Mouse (Mus musculus) intestine, embryonic 15.5 days (tissue): Measurements from ENCODE around the gene Zfp653. TPM values are rescaled to one million over a fixed set of nuclear protein-coding genes. Genes with fewer than 3 reads are reported as not detected.

Experiments used
- ATAC-seq: fragments of 200-750 bp; cut with Nextera tagmentation; 2 replicates; pipeline ENCODE4 v1.8.0; 2017; ENCODE audit warnings: moderate TSS enrichment, moderate library complexity
- H3K27ac ChIP-seq: fragments of 300-500 bp; sonication (generic); 2 replicates; pipeline ENCODE4 v1.5.1; 2015; ENCODE audit warnings: mild to moderate bottlenecking, inconsistent platforms
- H3K27me3 ChIP-seq: fragments of 300-500 bp; sonication (generic); replicated peaks from 2 replicates; pipeline ENCODE4 v1.6.1; 2015; ENCODE audit warnings: inconsistent platforms
- H3K36me3 ChIP-seq: fragments of 300-500 bp; sonication (generic); 2 replicates; pipeline ENCODE4 v1.6.1; 2015; ENCODE audit warnings: inconsistent platforms
- H3K4me1 ChIP-seq: fragments of 300-500 bp; sonication (generic); replicated peaks from 2 replicates; pipeline ENCODE4 v1.6.1; 2015; ENCODE audit warnings: inconsistent platforms
- H3K4me2 ChIP-seq: fragments of 300-500 bp; sonication (generic); replicated peaks from 2 replicates; pipeline ENCODE4 v1.6.1; 2015; ENCODE audit warnings: mild to moderate bottlenecking, inconsistent platforms
- H3K4me3 ChIP-seq: fragments of 300-500 bp; sonication (generic); replicated peaks from 2 replicates; pipeline ENCODE4 v1.5.1; 2015; ENCODE audit warnings: inconsistent platforms
- H3K9ac ChIP-seq: fragments of 300-500 bp; sonication (generic); 2 replicates; pipeline ENCODE4 v1.6.1; 2015; ENCODE audit warnings: inconsistent platforms
- H3K9me3 ChIP-seq: fragments of 300-500 bp; sonication (generic); 2 replicates; pipeline ENCODE4 v1.6.1; 2016; ENCODE audit warnings: inconsistent platforms
- WGBS: fragments of 180-500 bp; shearing (Covaris S2); methylation state at CpG from one replicate; pipeline ENCODE4 v1.1.7; 2015; 5-methylcytosine and 5-hydroxymethylcytosine counted together
- polyA plus RNA-seq: library from polyadenylated mRNA; unstranded; fragments of >200 nt; fragmentation: Nextera tagmentation; extraction: Ambion mirVana; gene quantifications from 2 replicates; pipeline ENCODE4 v1.2.1, GENCODE M21; 2015

The Zfp653 gene
- polyA plus RNA-seq: 9.7 and 10.6 TPM in 2 replicates

DNA sequence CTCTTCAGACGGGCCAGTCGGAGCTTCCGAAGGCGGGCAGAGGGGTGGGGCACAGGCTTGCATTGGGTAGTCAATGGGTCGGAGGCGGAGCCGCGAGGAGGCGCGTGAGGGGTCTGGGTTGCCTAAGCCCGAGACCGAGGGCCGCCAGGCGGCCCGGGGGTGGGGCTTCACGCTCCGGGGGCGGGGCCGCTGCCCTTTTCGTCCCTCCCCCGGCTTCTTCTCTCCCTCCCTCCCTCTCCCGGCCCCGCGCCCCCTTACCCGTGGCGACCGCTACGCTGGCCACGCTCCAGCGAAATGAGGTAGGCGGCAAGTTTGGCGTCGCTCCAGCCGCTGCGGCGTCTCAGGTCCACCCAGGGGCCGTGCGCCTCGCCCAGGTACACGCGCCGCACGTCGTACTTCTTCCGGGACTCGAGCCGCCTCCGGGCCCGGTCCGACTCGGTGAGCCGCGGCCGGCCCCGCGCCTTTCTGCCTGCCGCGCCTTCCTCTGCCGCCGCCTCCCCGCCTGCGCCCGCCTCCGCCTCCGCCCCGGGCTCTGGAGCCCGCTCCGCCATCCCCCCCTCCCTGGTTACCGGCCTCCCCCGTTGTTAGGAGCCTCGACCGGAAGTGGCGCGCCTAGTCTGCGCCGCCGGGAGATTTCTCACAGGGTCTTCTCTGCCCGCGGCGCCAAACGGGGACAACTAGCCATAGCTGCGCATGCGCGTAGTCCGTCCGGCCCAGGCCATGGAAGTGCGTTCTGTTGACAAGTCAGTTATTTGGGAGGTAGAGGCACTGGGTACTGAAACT lies at the start of gene Zfp653, which contains the start of gene Gm49318:
Zfp653 (minus strand) TSS at position 586 of the 783 bp plus-strand sequence.
Gm49318 (minus strand) TSS at position 469 of the 783 bp plus-strand sequence.
- under 1% methylated on average over 85 of the region's 87 CpGs for WGBS
- ATAC-seq: peak; percentile 98
- peaks cover 7% of the 10 kb centered on the region; the same call in 1 of the 2 replicates for H3K36me3 ChIP-seq
- H3K4me2 ChIP-seq: peak within 1 kb of the TSS; percentile 68
- peak within 1 kb of the TSS; percentile 89 for H3K9ac ChIP-seq
- peaks cover 9% of the 10 kb centered on the region for H3K4me1 ChIP-seq
- H3K9me3 ChIP-seq: no peaks in the 10 kb centered on the region
- H3K27ac ChIP-seq: peak within 1 kb of the TSS; percentile 98
- no peaks in the 10 kb centered on the region for H3K27me3 ChIP-seq
- peak within 1 kb of the TSS; percentile 87 for H3K4me3 ChIP-seq

DNA sequence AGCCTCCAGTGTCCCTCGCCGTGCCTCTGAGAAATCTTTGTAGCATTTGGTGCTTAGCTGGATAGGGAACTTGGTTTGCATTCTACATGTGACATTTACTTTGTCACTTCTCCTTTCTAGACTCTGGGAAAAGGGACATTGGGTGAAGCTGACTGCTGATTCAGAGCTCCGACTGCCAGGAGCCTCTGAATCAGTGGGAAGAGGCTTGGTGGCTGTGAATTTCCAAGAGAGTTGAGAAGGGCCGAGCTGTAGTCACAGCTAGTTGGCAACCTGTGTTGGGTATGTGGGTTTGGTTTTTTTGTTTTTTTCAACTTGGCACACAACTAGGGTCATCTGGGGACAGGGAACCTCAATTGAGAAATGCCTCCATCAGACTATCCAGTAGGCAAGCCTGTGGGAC lies 48.4 kb upstream of the Zfp653 start:
- Histone ChIP-seq H3K36me3 (no peaks in the 10 kb centered on the region), H3K27me3 (no peaks in the 10 kb centered on the region), H3K27ac (no peak overlapping the region), H3K9ac (no peak overlapping the region), H3K4me2 (no peak overlapping the region), H3K4me3 (no peak overlapping the region), H3K4me1 (peaks cover 12% of the 10 kb centered on the region), H3K9me3 (no peaks in the 10 kb centered on the region)
- ATAC-seq: no peak
- WGBS: 86% methylated on average over 4 of the region's 4 CpGs

- Histone ChIP-seq H3K36me3 (peaks cover 4% of the 10 kb centered on the region), H3K27me3 (no peaks in the 10 kb centered on the region), H3K4me1 (peaks cover 12% of the 10 kb centered on the region), H3K4me2 (peak overlapping the region; percentile 86), H3K4me3 (peak overlapping the region; percentile 86), H3K9ac (no peak overlapping the region), H3K27ac (no peak overlapping the region), H3K9me3 (no peaks in the 10 kb centered on the region)
- WGBS: 37% methylated on average over 10 of the region's 10 CpGs
- ATAC-seq: no peak
Observed at GRCm38 (mm10) chr9:22117754-22118456, 46.7 kb upstream of the Zfp653 start.

GRCm38 (mm10) chr9:22116740-22117426 lies 45.7 kb upstream of the Zfp653 start, which contains the start of gene Elof1:
Gene Elof1, minus strand, starts transcription at chr9:22117172.
- under 1% methylated on average over 52 of the region's 52 CpGs for WGBS
- Histone ChIP-seq H3K9ac (peak within 1 kb of the TSS; percentile 86), H3K27ac (peak within 1 kb of the TSS; percentile 68), H3K27me3 (no peaks in the 10 kb centered on the region), H3K4me2 (peak within 1 kb of the TSS; percentile 86), H3K4me1 (peaks cover 12% of the 10 kb centered on the region), H3K36me3 (peaks cover 11% of the 10 kb centered on the region), H3K9me3 (no peaks in the 10 kb centered on the region), H3K4me3 (peak within 1 kb of the TSS; percentile 86)
- peak; percentile 97 for ATAC-seq

GRCm38 (mm10) chr9:22116086-22116485 lies 44.9 kb upstream of the Zfp653 start:
- no peak overlapping the region for H3K27ac ChIP-seq
- peak overlapping the region; percentile 86 for H3K4me3 ChIP-seq
- no peak for ATAC-seq
- H3K36me3 ChIP-seq: peaks cover 11% of the 10 kb centered on the region
- H3K9me3 ChIP-seq: no peaks in the 10 kb centered on the region
- H3K9ac ChIP-seq: peak overlapping the region; percentile 86
- peak overlapping the region; percentile 86 for H3K4me2 ChIP-seq
- WGBS: 20% methylated on average over 15 of the region's 15 CpGs
- H3K4me1 ChIP-seq: peaks cover 12% of the 10 kb centered on the region
- H3K27me3 ChIP-seq: no peaks in the 10 kb centered on the region

- peak overlapping the region; percentile 86 for H3K4me3 ChIP-seq
- no peaks in the 10 kb centered on the region for H3K27me3 ChIP-seq
- no peak for ATAC-seq
- WGBS: 91% methylated on average over 4 of the region's 4 CpGs
- H3K9ac ChIP-seq: 0 out of 2 replicates have a peak overlapping the region, but pooled peaks have one; percentile 86
- peaks cover 11% of the 10 kb centered on the region for H3K36me3 ChIP-seq
- peak overlapping the region; percentile 86 for H3K4me2 ChIP-seq
- peaks cover 12% of the 10 kb centered on the region for H3K4me1 ChIP-seq
- H3K9me3 ChIP-seq: no peaks in the 10 kb centered on the region
- no peak overlapping the region for H3K27ac ChIP-seq
Observed at GRCm38 (mm10) chr9:22115635-22116034, 44.5 kb upstream of the Zfp653 start.

GRCm38 (mm10) chr9:22108194-22108593 lies 37.0 kb upstream of the Zfp653 start:
- Histone ChIP-seq H3K9me3 (no peaks in the 10 kb centered on the region), H3K27ac (no peak overlapping the region), H3K4me1 (no peaks in the 10 kb centered on the region), H3K9ac (no peak overlapping the region), H3K4me2 (no peak overlapping the region), H3K27me3 (no peaks in the 10 kb centered on the region), H3K4me3 (no peak overlapping the region), H3K36me3 (peaks cover 17% of the 10 kb centered on the region)
- ATAC-seq: no peak
- 89% methylated on average over 9 of the region's 9 CpGs for WGBS

GRCm38 (mm10) chr9:22099922-22100321 lies 28.7 kb upstream of the Zfp653 start:
- no peaks in the 10 kb centered on the region for H3K36me3 ChIP-seq
- 0 out of 2 replicates have a peak overlapping the region, but pooled peaks have one; percentile 17 for H3K9ac ChIP-seq
- H3K4me3 ChIP-seq: peak overlapping the region; percentile 22
- H3K9me3 ChIP-seq: no peaks in the 10 kb centered on the region
- 1% methylated on average over 18 of the region's 18 CpGs for WGBS
- peak overlapping the region; percentile 36 for H3K4me2 ChIP-seq
- peak overlapping the region; percentile 64 for H3K27ac ChIP-seq
- H3K4me1 ChIP-seq: peaks cover 13% of the 10 kb centered on the region
- peak; percentile 67 for ATAC-seq
- H3K27me3 ChIP-seq: peaks cover 24% of the 10 kb centered on the region

GRCm38 (mm10) chr9:22098993-22099696 lies 28.0 kb upstream of the Zfp653 start, which contains the start of gene Cnn1:
Gene Cnn1, plus strand, starts transcription at chr9:22099216.
- WGBS: 4% methylated on average over 14 of the region's 14 CpGs
- Histone ChIP-seq H3K4me3 (peak within 1 kb of the TSS; percentile 22), H3K9me3 (no peaks in the 10 kb centered on the region), H3K9ac (peak within 1 kb of the TSS; percentile 17; the same call in 1 of the 2 replicates), H3K4me2 (peak within 1 kb of the TSS; percentile 36), H3K27me3 (peaks cover 24% of the 10 kb centered on the region), H3K27ac (peak within 1 kb of the TSS; percentile 64), H3K4me1 (peaks cover 13% of the 10 kb centered on the region), H3K36me3 (no peaks in the 10 kb centered on the region)
- ATAC-seq: peak; percentile 52; the same call in 1 of the 2 replicates

DNA sequence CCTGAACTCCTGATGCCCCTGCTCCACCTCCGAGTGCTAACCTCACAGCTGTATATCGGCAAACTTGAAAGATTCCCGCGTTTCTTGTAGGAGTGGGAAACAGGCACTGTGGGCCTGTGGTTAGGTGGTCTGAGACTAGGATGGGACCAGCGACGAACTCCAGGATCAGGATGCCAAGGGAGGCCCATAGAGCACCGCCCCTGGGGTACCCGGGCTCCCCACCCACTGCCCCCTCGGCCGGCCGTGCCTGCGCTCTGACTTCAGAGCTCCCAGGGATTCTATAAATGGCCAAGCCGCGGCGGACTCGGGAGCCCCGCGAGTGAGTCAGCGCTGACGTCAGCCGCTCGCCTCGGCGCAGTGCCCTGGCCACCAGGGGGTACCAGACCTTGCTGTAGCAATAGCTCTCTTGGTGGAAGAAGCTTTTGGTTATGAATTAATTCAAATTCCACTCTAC lies 24.7 kb upstream of the Zfp653 start:
- Histone ChIP-seq H3K4me1 (peaks cover 13% of the 10 kb centered on the region), H3K27ac (no peak overlapping the region), H3K4me3 (peak overlapping the region; percentile 33), H3K4me2 (peak overlapping the region; percentile 77), H3K9me3 (no peaks in the 10 kb centered on the region), H3K9ac (peak overlapping the region; percentile 43), H3K36me3 (no peaks in the 10 kb centered on the region), H3K27me3 (peaks cover 23% of the 10 kb centered on the region)
- peak; percentile 85 for ATAC-seq
- under 1% methylated on average over 24 of the region's 24 CpGs for WGBS

- Histone ChIP-seq H3K9me3 (no peaks in the 10 kb centered on the region), H3K9ac (no peak overlapping the region), H3K4me2 (no peak overlapping the region), H3K4me1 (peaks cover 4% of the 10 kb centered on the region), H3K27me3 (no peaks in the 10 kb centered on the region), H3K36me3 (no peaks in the 10 kb centered on the region), H3K27ac (no peak overlapping the region), H3K4me3 (no peak overlapping the region)
- WGBS: 84% methylated on average over 6 of the region's 6 CpGs
- no peak for ATAC-seq
Observed at GRCm38 (mm10) chr9:22092746-22093145, 21.6 kb upstream of the Zfp653 start.
